Mouse (Mus musculus) gastrocnemius, postnatal 10 days (tissue): Measurements from ENCODE around the gene Pygm. TPM values are rescaled to one million over a fixed set of nuclear protein-coding genes. Genes with fewer than 3 reads are reported as not detected.

ENCODE experiments used
- DNase-seq: peaks from one replicate; pipeline ENCODE4 v3.0.0; 2021; ENCODE audit warnings: mixed read lengths
- total RNA-seq, 2 experiments: library from RNA; stranded (reverse); gene quantifications; 2 replicates each; pipeline ENCODE4 v1.2.3; 2021

The Pygm gene
- total RNA-seq, 2 experiments from 2014 or later = 3,066 to 3,425 TPM

DNA sequence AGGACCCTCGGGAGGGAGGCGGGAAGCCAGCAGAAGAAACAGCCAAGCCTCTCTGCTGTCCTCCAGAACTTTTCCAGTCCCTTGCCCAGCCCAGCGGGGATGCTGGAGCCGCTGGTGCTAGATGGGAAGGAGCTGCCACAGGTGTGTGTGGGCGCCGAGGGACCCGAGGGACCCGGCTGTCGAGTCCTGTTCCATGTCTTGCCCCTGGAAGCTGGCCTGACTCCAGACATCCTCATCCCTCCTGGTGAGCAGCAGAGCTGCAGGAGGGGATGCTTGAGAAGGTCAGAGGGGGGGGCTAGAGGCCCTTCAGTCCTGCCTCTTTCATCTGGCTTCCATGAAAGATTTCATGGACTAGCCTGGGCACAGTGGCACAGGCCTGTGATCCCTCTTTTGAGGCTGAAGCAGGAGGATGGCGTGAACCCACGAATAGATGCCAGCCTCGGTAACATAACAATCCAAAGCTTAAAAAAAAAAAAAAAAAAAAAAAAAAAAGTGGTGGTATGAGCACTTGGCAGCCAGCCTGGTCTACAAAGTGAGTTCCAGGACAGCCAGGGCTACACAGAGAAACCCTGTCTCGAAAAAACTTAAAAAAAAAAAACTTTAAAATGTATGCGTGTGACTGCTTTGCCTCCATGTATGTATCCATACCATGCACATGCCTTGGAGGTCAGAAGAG is 32.6 kb upstream of the Pygm start:
- no peak for DNase-seq

GRCm38 (mm10) chr19:6352107-6352505 is 32.1 kb upstream of the Pygm start:
- no peak for DNase-seq

DNA sequence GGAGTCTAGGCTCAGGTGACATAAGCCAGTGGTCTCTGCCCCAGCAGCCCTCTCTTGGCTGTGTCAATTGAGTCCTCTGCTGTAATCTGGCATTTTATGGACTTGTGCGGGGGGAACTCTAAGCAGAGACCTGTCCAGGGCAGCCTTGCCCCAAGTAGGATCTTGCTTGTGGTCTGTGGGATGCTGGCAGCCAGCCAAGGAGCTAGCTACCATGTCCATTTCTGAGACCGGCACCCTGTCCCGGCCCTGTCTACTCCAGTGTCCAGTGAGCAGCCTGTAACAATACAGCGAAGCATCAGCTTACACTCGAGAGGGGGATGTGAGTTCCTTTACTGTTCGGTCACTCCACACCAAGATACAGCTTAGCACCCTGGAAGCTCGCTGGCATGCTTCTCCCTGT is 30.2 kb upstream of the Pygm start:
- DNase-seq = no peak

DNA sequence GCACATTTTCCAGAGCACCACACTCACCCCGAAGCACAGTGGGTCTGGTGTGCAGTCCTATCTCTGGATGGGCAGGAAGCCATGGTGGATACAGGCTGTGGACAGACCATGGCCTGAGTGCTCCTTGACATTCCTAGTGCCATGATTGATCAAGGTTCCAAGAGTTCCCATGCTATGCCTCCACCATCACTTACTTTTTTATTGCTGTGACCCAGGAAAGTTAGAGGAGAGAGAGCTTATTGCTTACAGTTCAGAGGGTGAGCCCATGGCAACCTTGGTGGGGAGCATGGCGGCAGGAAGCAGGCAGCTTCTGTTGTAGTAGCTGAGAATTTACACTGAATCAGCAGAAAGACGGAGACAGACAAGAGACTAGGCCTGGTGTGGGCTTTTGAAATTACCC is 22.9 kb upstream of the Pygm start:
- no peak for DNase-seq

DNA sequence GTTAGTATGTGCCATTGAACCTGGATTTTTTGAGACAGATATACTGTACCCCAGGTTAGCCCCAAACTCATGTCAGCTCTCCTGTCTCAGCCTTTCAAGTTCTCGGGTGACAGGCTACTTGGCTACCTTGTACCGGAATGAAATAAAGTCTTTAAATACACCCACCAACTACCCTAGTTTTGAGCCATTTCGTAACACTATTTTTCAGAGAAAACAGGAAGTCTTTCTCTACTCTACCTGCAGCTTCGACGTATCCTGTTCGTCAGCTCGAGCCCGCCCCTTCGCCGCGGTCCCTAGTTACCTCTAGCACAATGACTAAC is 21.1 kb upstream of the Pygm start:
- no peak for DNase-seq

- peak; percentile 99 for DNase-seq
Measured at GRCm38 (mm10) chr19:6363411-6364240, 20.6 kb upstream of the Pygm start, which contains the start of gene Sf1. Gene Sf1, plus strand, starts transcription at chr19:6363690.

DNA sequence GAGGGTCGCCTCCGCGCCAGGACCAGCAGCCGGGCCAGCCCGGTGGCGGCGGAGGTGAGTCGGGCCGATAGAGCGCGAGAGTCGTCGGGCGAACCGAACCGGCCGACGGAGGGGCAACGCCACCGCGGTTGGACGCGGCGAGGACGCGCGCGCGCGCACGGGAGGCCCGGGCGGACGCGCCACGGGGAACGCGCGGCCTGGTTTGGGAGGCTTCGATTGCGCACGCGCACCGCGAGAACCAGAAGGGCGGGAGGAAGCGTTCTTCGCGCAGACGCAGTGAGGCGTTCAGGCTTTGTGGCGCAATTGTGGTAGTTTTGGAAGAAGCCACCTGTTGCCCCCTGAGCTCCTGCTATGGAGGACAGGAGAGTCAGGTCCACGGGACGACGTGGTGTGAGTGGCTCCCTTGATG is 19.9 kb upstream of the Pygm start:
- peak; percentile 96 for DNase-seq

DNA sequence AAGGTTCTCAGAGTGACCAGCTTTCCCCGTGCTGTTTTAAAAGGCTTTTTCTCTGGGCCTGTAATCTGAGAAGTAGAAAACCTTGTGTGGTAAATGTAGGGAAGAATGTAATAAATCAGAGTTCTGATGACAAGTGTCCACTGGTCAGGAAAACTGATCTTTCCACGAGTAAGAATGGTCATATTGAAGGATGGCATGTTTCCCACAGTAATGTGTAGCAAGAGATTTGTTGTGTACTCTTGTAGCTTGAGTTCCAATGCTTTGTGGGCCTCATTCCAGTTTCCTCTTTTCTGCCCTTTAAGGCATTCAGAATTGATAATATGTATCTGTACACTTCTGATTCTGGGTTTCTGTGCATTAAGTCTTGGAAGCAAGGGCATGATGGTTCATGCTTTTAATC is 19.4 kb upstream of the Pygm start:
- no peak for DNase-seq

- no peak for DNase-seq
Measured at GRCm38 (mm10) chr19:6370175-6370574, 14.0 kb upstream of the Pygm start.

- no peak for DNase-seq
Measured at GRCm38 (mm10) chr19:6372433-6372832, 11.8 kb upstream of the Pygm start.

DNA sequence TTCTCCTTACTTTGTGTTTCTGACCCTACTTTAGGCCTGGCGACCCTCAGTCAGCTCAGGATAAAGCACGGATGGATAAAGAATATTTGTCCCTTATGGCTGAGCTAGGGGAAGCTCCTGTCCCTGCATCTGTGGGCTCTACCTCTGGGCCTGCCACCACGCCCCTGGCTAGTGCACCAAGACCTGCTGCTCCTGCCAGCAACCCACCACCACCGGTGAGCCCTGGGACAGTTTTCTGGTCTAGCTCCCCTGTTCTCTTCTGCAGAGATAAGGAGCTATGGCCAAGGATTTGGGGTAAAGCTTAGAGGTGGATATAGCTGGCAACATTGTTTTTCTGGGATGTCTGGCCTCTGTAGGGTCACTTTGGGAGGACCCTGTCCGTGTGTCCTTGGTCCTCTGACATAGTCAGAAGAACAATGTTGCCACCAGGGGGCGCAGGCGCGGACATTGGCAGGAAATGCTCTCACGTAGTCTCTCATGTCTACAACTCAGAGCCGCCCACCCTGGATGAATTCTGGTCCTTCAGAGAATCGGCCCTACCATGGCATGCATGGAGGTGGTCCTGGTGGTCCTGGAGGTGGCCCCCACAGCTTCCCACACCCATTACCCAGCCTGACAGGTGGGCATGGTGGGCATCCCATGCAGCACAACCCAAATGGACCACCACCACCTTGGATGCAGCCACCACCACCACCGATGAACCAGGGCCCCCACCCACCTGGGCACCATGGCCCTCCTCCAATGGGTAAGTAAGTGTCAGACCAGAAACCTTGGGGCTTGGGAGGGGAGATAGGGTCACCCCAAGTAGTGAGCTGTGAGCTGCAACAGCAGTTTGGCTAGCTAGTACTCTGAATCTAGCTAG is 10.4 kb upstream of the Pygm start:
- peak; percentile 96 for DNase-seq

- DNase-seq = no peak
Measured at GRCm38 (mm10) chr19:6374571-6374970, 9.6 kb upstream of the Pygm start.

GRCm38 (mm10) chr19:6375423-6376254 is 8.6 kb upstream of the Pygm start:
- no peak for DNase-seq

DNA sequence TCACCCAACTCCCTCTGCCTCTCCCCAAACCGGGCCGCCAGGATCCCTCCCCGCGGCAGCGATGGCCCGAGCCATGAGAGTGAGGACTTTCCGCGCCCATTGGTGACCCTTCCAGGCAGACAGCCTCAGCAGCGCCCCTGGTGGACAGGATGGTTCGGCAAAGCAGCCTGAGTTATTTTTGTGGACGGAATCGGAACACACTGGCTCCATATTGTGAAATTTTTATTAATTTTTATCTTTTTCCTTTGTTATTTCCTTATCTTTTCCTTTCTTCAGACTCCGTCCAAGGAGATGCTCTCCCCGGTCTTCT is 8.0 kb upstream of the Pygm start:
- DNase-seq = peak; percentile 85

DNA sequence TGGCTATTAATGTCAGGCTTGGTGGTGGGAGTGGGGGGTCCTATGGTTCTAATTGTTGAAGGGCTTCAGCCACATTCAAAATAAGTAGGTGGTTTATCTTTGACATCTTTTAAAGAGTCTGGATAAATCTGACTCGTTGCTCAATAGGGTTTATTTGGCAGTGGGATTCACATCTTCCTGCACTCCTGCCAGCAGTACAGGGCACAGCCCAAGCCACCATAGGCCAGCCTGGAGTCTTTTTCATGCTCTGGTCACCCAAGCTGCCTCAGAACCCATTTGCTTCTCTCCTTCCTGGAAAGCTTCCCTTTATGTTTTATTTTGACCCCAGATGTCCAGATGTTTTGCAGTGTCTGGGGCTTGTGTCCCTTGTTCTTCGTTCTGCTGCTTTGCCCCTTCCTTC is 7.6 kb upstream of the Pygm start:
- no peak for DNase-seq

- DNase-seq = no peak
Measured at GRCm38 (mm10) chr19:6377327-6378040, 6.7 kb upstream of the Pygm start.

GRCm38 (mm10) chr19:6380411-6381166 is 3.6 kb upstream of the Pygm start:
- no peak for DNase-seq

DNA sequence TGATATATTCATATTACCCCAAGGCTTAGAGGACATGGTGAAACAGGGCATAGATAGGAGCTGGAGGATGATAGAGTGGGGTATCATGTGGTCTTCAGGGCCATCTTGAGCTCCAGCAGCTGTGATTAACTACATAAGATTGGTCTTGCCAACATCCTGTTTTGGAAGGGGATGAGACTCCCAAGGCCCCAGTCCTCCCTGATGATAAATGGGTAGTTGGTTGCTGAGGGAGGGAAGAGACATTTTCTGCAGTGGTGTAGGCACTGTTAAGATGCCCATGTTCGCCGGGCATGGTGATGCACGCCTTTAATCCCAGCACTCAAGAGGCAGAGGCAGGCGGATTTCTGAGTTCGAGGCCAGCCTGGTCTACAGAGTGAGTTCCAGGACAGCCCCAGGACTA is 3.0 kb upstream of the Pygm start:
- no peak for DNase-seq

DNA sequence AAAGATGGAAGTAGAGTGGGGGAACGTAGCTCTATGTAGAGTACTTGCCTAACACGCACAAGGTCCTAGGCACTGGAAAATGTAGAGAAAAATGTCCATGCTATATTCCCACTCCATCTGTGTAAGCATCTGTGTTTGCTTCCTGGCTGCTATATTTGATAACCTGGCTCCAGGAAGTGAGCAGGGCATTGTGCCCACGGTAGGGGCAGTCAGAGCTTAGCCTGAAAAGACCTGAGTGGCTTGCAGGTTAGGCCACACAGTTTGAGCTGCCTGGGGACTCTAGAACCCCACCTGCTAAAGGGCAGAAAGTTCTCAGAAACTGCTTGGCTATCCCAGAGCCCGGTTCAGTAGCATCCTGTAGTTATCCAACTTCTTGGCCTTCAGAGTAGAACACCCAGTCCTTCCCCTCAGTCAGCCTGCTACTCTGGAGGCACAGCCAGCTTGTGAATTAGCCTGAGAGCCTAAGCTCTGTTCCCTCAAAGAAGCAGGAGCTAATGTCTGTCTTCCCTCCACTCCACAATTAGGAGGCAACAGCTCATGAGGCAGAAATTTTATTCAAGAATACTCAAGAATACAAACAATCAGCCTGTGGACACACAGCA is 1.8 kb upstream of the Pygm start:
- DNase-seq = no peak

DNA sequence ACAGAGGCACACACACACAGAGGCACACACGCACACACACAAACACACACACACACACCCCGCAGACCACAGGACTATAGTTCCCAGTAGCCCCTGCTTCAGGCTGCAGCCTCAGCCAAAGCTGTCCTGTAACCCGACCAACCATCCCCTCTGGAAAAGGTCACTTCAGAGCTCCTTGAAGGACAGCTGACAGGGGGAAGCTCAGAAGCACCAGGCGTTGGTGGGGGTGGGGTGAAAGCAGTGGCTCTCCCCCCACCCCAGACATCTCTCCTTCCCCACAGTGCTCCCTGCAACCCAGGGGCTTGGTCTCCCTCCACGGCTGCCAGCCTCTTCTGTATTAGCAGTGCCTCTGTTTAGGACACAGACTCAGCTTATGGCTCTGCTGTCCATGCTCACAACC is 729 bp upstream of the Pygm start:
- DNase-seq = no peak
